Mouse (Mus musculus): ENCODE measurements around the gene Creg2.

- TF ChIP-seq POLR2A (IDR thresholded peaks at IDR 0.05; ENCODE audit: insufficient read length, low read depth): no peak
- TF ChIP-seq CEBPB (IDR thresholded peaks at IDR 0.05; ENCODE audit: insufficient read depth, poor library complexity, severe bottlenecking): no peak
- TF ChIP-seq POLR2AphosphoS2 (IDR thresholded peaks at IDR 0.05; ENCODE audit: insufficient read length, low read depth): no peak
- TF ChIP-seq E2F4 (IDR thresholded peaks at IDR 0.05; ENCODE audit: insufficient read depth): no peak
- no peak for TF ChIP-seq TCF12 (IDR thresholded peaks at IDR 0.05; ENCODE audit: insufficient read depth, poor library complexity, severe bottlenecking)
These were observed 43.5 kb upstream of the Creg2 start for GRCm38 (mm10) chr1:39694756-39695155.
